Mouse (Mus musculus) myocyte (in vitro differentiated cells): ENCODE data around the gene Ntn5. TPM values are rescaled to one million over a fixed set of nuclear protein-coding genes. Genes with fewer than 3 reads are reported as not detected.
A peak's percentile ranks its signal among the peaks of the same experiment; 100 is the strongest.

Source experiments
- H3K27me3 ChIP-seq: one replicate; pipeline ENCODE4 v1.6.1; 2011; ENCODE audit not compliant: control insufficient read depth, insufficient read depth, insufficient read length
- H3K36me3 ChIP-seq: one replicate; pipeline ENCODE4 v1.6.1; 2011; ENCODE audit not compliant: control insufficient read depth, insufficient read depth
- H3K4me2 ChIP-seq: one replicate; pipeline ENCODE4 v1.6.1; 2011; ENCODE audit warnings: low read depth, control low read depth
- H3K4me3 ChIP-seq: one replicate; pipeline ENCODE4 v1.5.1; 2011; ENCODE audit warnings: mild to moderate bottlenecking, control low read depth, moderate library complexity
- H3K79me2 ChIP-seq: one replicate; pipeline ENCODE4 v1.6.1; 2011; ENCODE audit not compliant: control insufficient read depth, insufficient read depth
- H3ac ChIP-seq: one replicate; pipeline ENCODE4 v1.6.1; 2011; ENCODE audit not compliant: control insufficient read depth, insufficient read length
- CEBPB ChIP-seq: IDR thresholded peaks from 2 replicates; pipeline ENCODE4 v1.6.1; 2011; ENCODE audit warnings: mild to moderate bottlenecking, moderate library complexity; ENCODE audit not compliant: poor library complexity, insufficient read depth, severe bottlenecking
- E2F4 ChIP-seq: IDR thresholded peaks from one replicate; pipeline ENCODE4 v1.6.1; 2011; ENCODE audit warnings: mild to moderate bottlenecking, control low read depth, moderate library complexity; ENCODE audit not compliant: insufficient read depth
- MAX ChIP-seq: IDR thresholded peaks from one replicate; pipeline ENCODE4 v1.6.1; 2011; ENCODE audit warnings: low read depth, mild to moderate bottlenecking, control low read depth
- MYOD1 ChIP-seq, 3 experiments: IDR thresholded peaks; one replicate each; pipeline ENCODE4 v1.6.1; 2011; ENCODE audit warnings: control low read depth in 2 of 3, low read depth in 2 of 3, mild to moderate bottlenecking in 2 of 3, moderate library complexity in 1 of 3; ENCODE audit not compliant: insufficient read length in 2 of 3, control insufficient read depth in 1 of 3
- MYOG ChIP-seq, 3 experiments: IDR thresholded peaks; one replicate each; pipeline ENCODE4 v1.6.1; 2011; ENCODE audit warnings: control low read depth in 2 of 3, low read depth in 2 of 3, mild to moderate bottlenecking in 2 of 3; ENCODE audit not compliant: insufficient read length in 2 of 3, control insufficient read depth in 1 of 3, insufficient read depth in 1 of 3
- POLR2A ChIP-seq: IDR thresholded peaks from one replicate; pipeline ENCODE4 v1.6.1; 2011; ENCODE audit warnings: low read depth, mild to moderate bottlenecking, control low read depth, moderate library complexity; ENCODE audit not compliant: insufficient read length
- POLR2AphosphoS2 ChIP-seq: IDR thresholded peaks from one replicate; pipeline ENCODE4 v1.6.1; 2011; ENCODE audit warnings: low read depth, control low read depth; ENCODE audit not compliant: insufficient read length
- REST ChIP-seq: IDR thresholded peaks from one replicate; pipeline ENCODE4 v1.6.1; 2011; ENCODE audit warnings: mild to moderate bottlenecking, control low read depth, moderate library complexity; ENCODE audit not compliant: insufficient read depth, insufficient read length
- SRF ChIP-seq: IDR thresholded peaks from one replicate; pipeline ENCODE4 v1.6.1; 2011; ENCODE audit warnings: low read depth; ENCODE audit not compliant: control insufficient read depth, insufficient read length
- TCF12 ChIP-seq: IDR thresholded peaks from one replicate; pipeline ENCODE4 v1.6.1; 2011; ENCODE audit warnings: mild to moderate bottlenecking, control low read depth; ENCODE audit not compliant: poor library complexity, insufficient read depth, severe bottlenecking
- TCF3 ChIP-seq: IDR thresholded peaks from one replicate; pipeline ENCODE4 v1.6.1; 2011; ENCODE audit warnings: low read depth, control low read depth; ENCODE audit not compliant: insufficient read length
- USF1 ChIP-seq: IDR thresholded peaks from one replicate; pipeline ENCODE4 v1.6.1; 2011; ENCODE audit warnings: low read depth, mild to moderate bottlenecking, control low read depth, moderate library complexity
- polyA plus RNA-seq: library from polyadenylated mRNA; unstranded; fragments of >200 nt; fragmentation: generic; extraction: Trizol; gene quantifications from one replicate; pipeline ENCODE4 v1.2.1, GENCODE M21; 2012; ENCODE audit warnings: missing spikeins

Gene Ntn5
- polyA plus RNA-seq, 1 experiment, result 3.6 TPM

- TF ChIP-seq SRF, result no peak
- no peak for TF ChIP-seq MAX
- TF ChIP-seq TCF3, result no peak
- TF ChIP-seq REST, result no peak
- peak; percentile 90 for TF ChIP-seq E2F4
- peak; percentile 24 for TF ChIP-seq POLR2AphosphoS2
- no peak for TF ChIP-seq MYOG (IDR thresholded peaks at IDR 0.05; ENCODE audit: control insufficient read depth in 1 of 3, insufficient read depth in 1 of 3, insufficient read length in 2 of 3, low read depth in 2 of 3)
- TF ChIP-seq USF1, result no peak
- no peak for TF ChIP-seq TCF12
- no peak for TF ChIP-seq CEBPB
- TF ChIP-seq POLR2A, result peak; percentile 44
- TF ChIP-seq MYOD1 (IDR thresholded peaks at IDR 0.05; ENCODE audit: control insufficient read depth in 1 of 3, insufficient read length in 2 of 3, low read depth in 2 of 3), result no peak
- H3K4me3 ChIP-seq, result no peak overlapping the region
- H3K36me3 ChIP-seq, result no peaks in the 10 kb centered on the region
- H3ac ChIP-seq, result no peak overlapping the region
- no peaks in the 10 kb centered on the region for H3K79me2 ChIP-seq
- peak overlapping the region; percentile 47 for H3K4me2 ChIP-seq
- H3K27me3 ChIP-seq, result no peaks in the 10 kb centered on the region
Measured at GRCm38 (mm10) chr7:45638623-45639401, 45.0 kb upstream of the Ntn5 start.

- H3ac ChIP-seq, result no peak within 1 kb of the TSS
- peak within 1 kb of the TSS; percentile 64 for H3K4me2 ChIP-seq
- H3K27me3 ChIP-seq, result no peaks in the 10 kb centered on the region
- TF ChIP-seq MAX (no peak), USF1 (no peak), TCF3 (peak; percentile 98), CEBPB (no peak), SRF (no peak), MYOD1 (IDR thresholded peaks at IDR 0.05; ENCODE audit: control insufficient read depth in 1 of 3, insufficient read length in 2 of 3, low read depth in 2 of 3) (peak; percentile 92 to 100 (median 100)), MYOG (IDR thresholded peaks at IDR 0.05; ENCODE audit: control insufficient read depth in 1 of 3, insufficient read depth in 1 of 3, insufficient read length in 2 of 3, low read depth in 2 of 3) (peak; percentile 54 to 98 (median 88)), TCF12 (peak; percentile 98), POLR2A (peak; percentile 17)
- no peaks in the 10 kb centered on the region for H3K79me2 ChIP-seq
- H3K4me3 ChIP-seq, result peak within 1 kb of the TSS; percentile 16
- no peaks in the 10 kb centered on the region for H3K36me3 ChIP-seq
Measured at GRCm38 (mm10) chr7:45639561-45640027, 44.2 kb upstream of the Ntn5 start, which contains the start of gene Mamstr. Gene Mamstr (plus strand): TSS chr7:45639977.

- Histone ChIP-seq H3K4me2 (peak overlapping the region; percentile 64), H3K27me3 (no peaks in the 10 kb centered on the region), H3ac (no peak overlapping the region), H3K4me3 (peak overlapping the region; percentile 16), H3K36me3 (no peaks in the 10 kb centered on the region), H3K79me2 (no peaks in the 10 kb centered on the region)
- TF ChIP-seq TCF12, result no peak
- TF ChIP-seq MYOD1 (IDR thresholded peaks at IDR 0.05; ENCODE audit: control insufficient read depth in 1 of 3, insufficient read length in 2 of 3, low read depth in 2 of 3), result no peak
- no peak for TF ChIP-seq REST
- TF ChIP-seq MYOG (IDR thresholded peaks at IDR 0.05; ENCODE audit: control insufficient read depth in 1 of 3, insufficient read depth in 1 of 3, insufficient read length in 2 of 3, low read depth in 2 of 3), result no peak
- TF ChIP-seq POLR2AphosphoS2, result no peak
- TF ChIP-seq USF1, result no peak
- TF ChIP-seq TCF3, result no peak
- no peak for TF ChIP-seq SRF
- no peak for TF ChIP-seq E2F4
- no peak for TF ChIP-seq CEBPB
- TF ChIP-seq MAX, result no peak
- no peak for TF ChIP-seq POLR2A
Measured at GRCm38 (mm10) chr7:45640191-45640957, 43.4 kb upstream of the Ntn5 start.

- no peaks in the 10 kb centered on the region for H3K79me2 ChIP-seq
- peak overlapping the region; percentile 16 for H3K4me3 ChIP-seq
- peak overlapping the region; percentile 76 for H3K4me2 ChIP-seq
- no peaks in the 10 kb centered on the region for H3K36me3 ChIP-seq
- no peaks in the 10 kb centered on the region for H3K27me3 ChIP-seq
- H3ac ChIP-seq, result no peak overlapping the region
- peak; percentile 27 for TF ChIP-seq POLR2A
- peak in 1 of 3 experiments; percentile 50 for TF ChIP-seq MYOG (IDR thresholded peaks at IDR 0.05; ENCODE audit: control insufficient read depth in 1 of 3, insufficient read depth in 1 of 3, insufficient read length in 2 of 3, low read depth in 2 of 3)
- TF ChIP-seq POLR2AphosphoS2, result peak; percentile 27
- TF ChIP-seq MYOD1 (IDR thresholded peaks at IDR 0.05; ENCODE audit: control insufficient read depth in 1 of 3, insufficient read length in 2 of 3, low read depth in 2 of 3), result peak in 1 of 3 experiments; percentile 42
- no peak for TF ChIP-seq USF1
- TF ChIP-seq SRF, result no peak
Measured at GRCm38 (mm10) chr7:45641391-45642040, 42.3 kb upstream of the Ntn5 start.
